Mouse (Mus musculus): ENCODE results near the gene Lrp6.
A peak's percentile ranks its signal among the peaks of the same experiment; 100 is the strongest.

Lrp6 gene

DNA sequence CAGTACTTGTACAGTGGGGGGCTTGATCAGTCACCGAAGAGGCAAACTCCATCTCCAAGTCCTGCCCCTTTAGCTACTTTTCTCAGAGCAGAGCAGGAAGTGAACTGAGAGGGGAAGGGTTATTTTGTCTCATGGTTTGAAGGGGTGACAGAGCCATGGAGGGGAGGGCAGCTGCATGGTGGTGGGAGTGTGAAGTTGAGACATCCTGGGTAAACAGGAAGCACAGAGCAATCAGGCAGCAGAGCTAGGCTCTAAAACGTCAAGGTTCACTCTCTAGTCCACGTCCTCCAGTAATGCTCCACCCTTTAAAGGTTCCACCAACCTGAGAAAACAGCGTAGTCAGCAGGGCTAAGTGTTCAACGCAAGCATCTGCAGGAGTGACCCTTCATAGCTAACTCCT lies 129.8 kb downstream of the Lrp6 start:
- no peak for DNase-seq (ENCODE audit: low read depth, low spot score)

DNA sequence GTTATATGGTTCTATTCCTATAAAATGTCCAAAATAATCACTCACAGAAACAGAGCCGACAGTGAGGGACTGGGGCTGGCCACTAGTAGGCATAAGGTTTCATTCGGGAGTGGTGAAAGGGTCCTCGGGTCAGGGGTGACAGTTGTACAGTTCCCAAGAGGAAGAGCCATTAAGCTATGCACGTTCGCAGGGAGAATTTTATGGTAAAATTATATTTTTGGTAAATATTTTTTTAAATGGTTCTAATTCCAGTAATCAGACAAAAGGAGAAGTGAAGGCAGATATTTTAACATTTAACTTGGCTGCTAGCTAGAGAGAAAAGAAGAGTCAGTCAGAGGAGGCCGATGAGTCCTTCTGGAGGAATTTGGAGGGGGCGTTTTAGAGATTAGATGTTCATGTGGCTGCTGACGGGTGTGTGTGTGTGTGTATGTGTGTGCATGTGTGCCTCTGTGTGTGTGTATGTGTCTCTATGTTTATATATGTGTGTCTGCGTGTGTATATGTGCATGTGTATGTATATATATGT lies 131.8 kb downstream of the Lrp6 start:
- no peak for DNase-seq (ENCODE audit: low read depth, low spot score)

GRCm38 (mm10) chr6:134434044-134434443 lies 132.7 kb downstream of the Lrp6 start:
- DNase-seq (ENCODE audit: low read depth, low spot score), result no peak

GRCm38 (mm10) chr6:134433281-134433680 lies 133.5 kb downstream of the Lrp6 start:
- DNase-seq (ENCODE audit: low read depth, low spot score), result no peak

GRCm38 (mm10) chr6:134431583-134431982 lies 135.2 kb downstream of the Lrp6 start:
- no peak for DNase-seq (ENCODE audit: low read depth, low spot score)

- no peak for DNase-seq (ENCODE audit: low read depth, low spot score)
Measured at GRCm38 (mm10) chr6:134430161-134430799, 136.5 kb downstream of the Lrp6 start.

DNA sequence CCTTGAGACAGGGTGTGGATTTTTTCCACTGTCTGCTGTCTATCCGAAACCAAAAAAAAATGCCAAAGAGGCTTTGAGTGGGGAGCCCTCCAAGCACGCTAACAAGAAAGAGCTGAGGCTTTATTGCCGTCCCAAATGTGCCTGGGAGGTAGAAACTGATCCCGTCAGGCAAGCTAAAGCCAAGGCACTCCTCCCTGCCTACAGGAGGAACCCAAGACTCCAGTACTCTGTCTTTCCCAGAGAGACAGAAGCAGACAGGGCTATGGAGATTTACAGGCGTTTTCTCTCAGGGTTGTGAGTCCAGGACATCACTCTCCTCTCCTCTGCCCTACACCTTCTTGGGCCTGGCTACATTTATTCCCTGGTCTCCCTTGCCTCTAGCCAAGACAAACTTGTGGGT lies 138.3 kb downstream of the Lrp6 start:
- no peak for DNase-seq (ENCODE audit: low read depth, low spot score)

GRCm38 (mm10) chr6:134427165-134427564 lies 139.6 kb downstream of the Lrp6 start:
- DNase-seq (ENCODE audit: low read depth, low spot score), result no peak

DNA sequence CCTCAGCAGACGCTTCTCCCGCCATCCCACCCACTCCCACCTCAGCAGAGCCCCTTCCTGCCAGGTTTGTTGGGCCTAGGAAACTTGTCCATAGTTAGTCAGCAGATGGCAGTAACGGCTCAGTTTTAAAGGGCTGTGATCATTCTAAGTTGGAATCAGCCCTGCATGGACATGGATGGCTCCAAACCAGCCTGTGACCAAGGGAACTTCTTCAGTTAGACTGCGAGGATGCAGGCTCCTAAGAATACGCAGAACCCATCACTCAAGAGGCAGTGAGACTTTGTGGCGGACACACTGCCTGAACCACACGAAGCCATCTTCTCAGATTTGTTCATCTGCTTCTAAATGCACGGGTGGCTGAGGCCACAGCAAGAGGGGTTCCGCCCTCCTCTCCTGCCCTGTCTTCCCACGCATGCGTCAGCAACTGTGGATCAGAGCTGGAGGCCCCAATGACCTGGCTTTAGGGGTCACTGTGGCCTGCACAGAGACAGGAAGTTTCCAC lies 141.5 kb downstream of the Lrp6 start:
- peak; percentile 50 for DNase-seq (ENCODE audit: low read depth, low spot score)

DNA sequence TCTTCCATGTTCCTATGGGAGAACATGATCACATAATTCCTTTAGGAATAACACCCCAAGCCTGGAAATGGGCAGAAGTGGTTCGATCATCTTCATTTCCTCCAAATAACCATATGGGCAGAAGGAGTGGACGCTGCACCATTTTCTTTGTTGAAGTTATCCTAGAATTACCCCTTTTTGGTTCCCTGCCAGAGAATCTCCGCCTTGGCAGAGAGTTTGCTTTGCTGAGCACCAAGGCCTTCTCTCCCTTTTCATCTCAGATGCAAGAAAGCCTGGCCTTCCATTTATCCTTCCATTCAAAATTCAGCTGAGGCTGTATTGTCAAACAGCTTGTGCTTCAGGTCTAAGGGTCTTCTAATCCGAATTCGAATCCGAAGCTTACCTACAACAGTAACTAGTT lies 144.8 kb downstream of the Lrp6 start:
- DNase-seq (ENCODE audit: low read depth, low spot score), result no peak

- no peak for DNase-seq (ENCODE audit: low read depth, low spot score)
Measured at GRCm38 (mm10) chr6:134420375-134420774, 146.4 kb downstream of the Lrp6 start.

GRCm38 (mm10) chr6:134417886-134418285 lies 148.9 kb downstream of the Lrp6 start:
- no peak for DNase-seq (ENCODE audit: low read depth, low spot score)

DNA sequence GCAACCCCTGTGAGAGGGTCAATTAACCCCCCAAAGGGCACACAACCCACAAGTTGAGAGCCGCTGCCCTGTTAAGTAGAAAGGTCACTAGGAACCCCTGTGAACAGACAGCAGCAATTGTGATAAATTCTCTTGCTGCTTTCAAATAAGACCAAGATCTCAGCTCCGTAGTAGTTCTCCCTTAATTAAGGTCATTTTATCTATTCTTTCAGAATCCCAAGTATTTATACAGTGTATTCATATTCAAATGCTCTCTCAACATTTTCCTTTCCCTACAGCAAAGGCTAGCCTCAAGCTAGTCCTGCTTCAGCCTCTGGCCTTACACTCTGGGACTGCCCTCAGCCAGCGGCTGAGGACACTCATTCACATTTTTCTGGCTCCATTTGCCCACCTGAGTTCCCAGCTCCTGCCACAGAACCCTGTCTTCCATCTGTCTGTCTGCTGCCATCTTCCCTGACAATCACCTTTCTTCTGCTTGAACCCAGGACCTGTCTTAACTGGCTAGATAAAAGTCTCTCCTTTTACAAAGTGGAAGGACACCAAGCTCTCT lies 150.1 kb downstream of the Lrp6 start:
- no peak for DNase-seq (ENCODE audit: low read depth, low spot score)

GRCm38 (mm10) chr6:134414532-134414883 lies 152.3 kb downstream of the Lrp6 start:
- no peak for DNase-seq (ENCODE audit: low read depth, low spot score)

GRCm38 (mm10) chr6:134413706-134414531 lies 152.8 kb downstream of the Lrp6 start:
- no peak for DNase-seq (ENCODE audit: low read depth, low spot score)

- no peak for DNase-seq (ENCODE audit: low read depth, low spot score)
Measured at GRCm38 (mm10) chr6:134407226-134407625, 159.5 kb downstream of the Lrp6 start.

DNA sequence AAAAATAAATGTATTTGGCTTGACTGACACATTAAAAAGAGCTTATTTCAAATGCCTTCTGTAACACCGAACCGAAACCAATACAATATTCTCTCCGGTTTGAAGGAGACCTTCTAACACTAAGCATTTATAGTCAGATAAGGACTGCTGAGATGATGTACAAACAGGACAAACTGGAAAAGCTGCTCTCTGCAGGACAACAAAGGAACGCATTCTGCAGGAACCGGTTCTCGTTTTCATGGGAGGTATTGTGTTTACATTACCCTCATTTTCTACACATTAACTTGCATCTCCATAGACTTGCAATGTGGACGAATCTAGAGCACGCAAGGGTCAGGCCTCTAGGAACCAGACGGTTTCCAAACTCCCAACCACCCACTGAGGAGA lies 163.1 kb downstream of the Lrp6 start:
- DNase-seq (ENCODE audit: low read depth, low spot score), result no peak

- DNase-seq (ENCODE audit: low read depth, low spot score), result no peak
Measured at GRCm38 (mm10) chr6:134402914-134403683, 163.7 kb downstream of the Lrp6 start.
